Mouse (Mus musculus) limb, embryonic 10.5 days (tissue): ENCODE results near the gene Ifna12. TPM values are rescaled to one million over a fixed set of nuclear protein-coding genes. Genes with fewer than 3 reads are reported as not detected.
"Not testable (repeated sequence)": the region's sequence is repeated elsewhere in the genome, so short reads cannot be mapped to it uniquely, and the experiment has no call there.

ENCODE experiments used
- DNase-seq: peaks from one replicate; pipeline ENCODE4 v3.0.0-alpha.2; 2017; ENCODE audit warnings: low spot score
- H3K27ac ChIP-seq: fragments of 300-500 bp; sonication (generic); 2 replicates; pipeline ENCODE4 v1.5.1; 2016; ENCODE audit warnings: mild to moderate bottlenecking
- H3K27me3 ChIP-seq: fragments of 300-500 bp; sonication (generic); 2 replicates; pipeline ENCODE4 v1.6.1; 2016; ENCODE audit warnings: low read depth, mild to moderate bottlenecking; ENCODE audit not compliant: poor library complexity, severe bottlenecking
- H3K36me3 ChIP-seq: fragments of 300-500 bp; sonication (generic); 2 replicates; pipeline ENCODE4 v1.6.1; 2016; ENCODE audit warnings: mild to moderate bottlenecking, moderate library complexity
- H3K4me1 ChIP-seq: fragments of 300-500 bp; sonication (generic); 2 replicates; pipeline ENCODE4 v1.6.1; 2016
- H3K4me3 ChIP-seq: fragments of 300-500 bp; sonication (generic); 2 replicates; pipeline ENCODE4 v1.5.1; 2016; ENCODE audit warnings: mild to moderate bottlenecking, moderate library complexity
- H3K9me3 ChIP-seq: fragments of 300-500 bp; sonication (generic); replicated peaks from 2 replicates; pipeline ENCODE4 v1.6.1; 2016; ENCODE audit warnings: mild to moderate bottlenecking
- WGBS: fragments of 180-500 bp; shearing (Covaris S2); methylation state at CpG from one replicate; pipeline ENCODE4 v1.1.7; 2016; 5-methylcytosine and 5-hydroxymethylcytosine counted together
- polyA plus RNA-seq: library from polyadenylated mRNA; unstranded; fragments of >200 nt; fragmentation: Nextera tagmentation; extraction: Ambion mirVana; gene quantifications from 2 replicates; pipeline ENCODE4 v1.2.1, GENCODE M21; 2016

Ifna12 gene
- not detected in 2 replicates for polyA plus RNA-seq

GRCm38 (mm10) chr4:88603276-88603675 is at the start of gene Ifna12:
Gene Ifna12, minus strand, starts transcription at chr4:88603376.
- Histone ChIP-seq H3K27ac (no peak within 1 kb of the TSS), H3K27me3 (no peaks in the 10 kb centered on the region)

DNA sequence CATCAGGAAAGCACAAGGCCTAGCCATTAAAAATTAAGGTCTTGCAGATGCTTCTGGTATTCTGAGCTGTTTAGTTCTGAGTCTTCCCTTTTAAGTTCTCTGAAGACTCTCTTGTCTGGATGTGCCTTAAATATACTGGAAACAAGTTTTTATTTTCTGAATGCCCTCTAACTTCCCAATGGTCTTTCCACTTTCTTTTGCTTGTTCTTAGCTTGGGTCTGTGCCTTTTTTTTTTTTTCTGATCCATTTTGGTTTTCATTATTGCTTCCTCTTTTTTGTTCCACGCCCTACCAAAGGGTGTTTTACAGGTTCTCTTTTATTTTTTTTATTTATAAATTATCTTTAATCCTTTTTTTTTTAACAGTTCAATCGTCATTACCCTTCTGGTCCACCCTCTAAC is 41.2 kb upstream of the Ifna12 start, which contains the start of gene Ifna13:
TSS of gene Ifna13 (minus strand) at position 101 of the 400 bp plus-strand sequence.
- no peaks in the 10 kb centered on the region for H3K9me3 ChIP-seq
- no peaks in the 10 kb centered on the region for H3K36me3 ChIP-seq
- DNase-seq, result no peak
- H3K27ac ChIP-seq, result no peak within 1 kb of the TSS
- H3K4me1 ChIP-seq, result no peaks in the 10 kb centered on the region
- 69% methylated on average over 2 of the region's 2 CpGs for WGBS
- H3K27me3 ChIP-seq, result no peaks in the 10 kb centered on the region
- no peak within 1 kb of the TSS for H3K4me3 ChIP-seq

More at GRCm38 (mm10) chr4:88603276-88603675, at the start of gene Ifna12:
- H3K4me3 ChIP-seq, result no peak within 1 kb of the TSS
- H3K36me3 ChIP-seq, result no peaks in the 10 kb centered on the region
- no peaks in the 10 kb centered on the region for H3K9me3 ChIP-seq
- DNase-seq, result no peak
- H3K4me1 ChIP-seq, result no peaks in the 10 kb centered on the region

GRCm38 (mm10) chr4:88642526-88642925 is 39.4 kb upstream of the Ifna12 start:
- H3K4me3 ChIP-seq, result no peak overlapping the region
- H3K4me1 ChIP-seq, result no peaks in the 10 kb centered on the region
- WGBS, result 44% methylated on average over 2 of the region's 2 CpGs
- DNase-seq, result no peak
- H3K9me3 ChIP-seq, result no peaks in the 10 kb centered on the region
- no peaks in the 10 kb centered on the region for H3K27me3 ChIP-seq
- no peak overlapping the region for H3K27ac ChIP-seq
- H3K36me3 ChIP-seq, result no peaks in the 10 kb centered on the region

GRCm38 (mm10) chr4:88641077-88641831 is 38.1 kb upstream of the Ifna12 start:
- H3K4me3 ChIP-seq, result peak overlapping the region; percentile 35
- no peaks in the 10 kb centered on the region for H3K36me3 ChIP-seq
- no peaks in the 10 kb centered on the region for H3K27me3 ChIP-seq
- DNase-seq, result peak; percentile 99
- peak overlapping the region; percentile 62; the same call in 1 of the 2 replicates for H3K27ac ChIP-seq
- no peaks in the 10 kb centered on the region for H3K9me3 ChIP-seq
- WGBS, result 23% methylated on average over 11 of the region's 11 CpGs
- no peaks in the 10 kb centered on the region for H3K4me1 ChIP-seq

DNA sequence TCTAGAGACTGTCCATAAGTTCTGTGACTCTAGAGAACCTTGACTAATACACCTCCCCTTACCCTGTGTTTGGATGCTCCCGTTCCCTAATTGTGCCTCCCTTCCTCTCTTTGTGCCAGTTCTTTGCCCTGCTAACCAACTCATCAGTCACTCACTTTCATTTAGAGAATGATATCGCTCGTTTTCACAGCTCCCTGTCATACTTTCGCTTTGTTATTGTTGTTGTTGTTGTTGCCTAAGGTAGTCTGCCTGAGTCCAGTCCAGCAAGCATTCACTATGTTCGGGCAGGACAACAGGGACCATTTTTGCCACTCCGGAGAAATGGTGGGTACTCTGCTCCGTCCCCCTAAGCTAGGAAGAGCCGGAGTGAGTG is 37.5 kb upstream of the Ifna12 start:
- peak overlapping the region; percentile 62; the same call in 1 of the 2 replicates for H3K27ac ChIP-seq
- no peak for DNase-seq
- 82% methylated on average over 8 of the region's 8 CpGs for WGBS
- no peaks in the 10 kb centered on the region for H3K9me3 ChIP-seq
- no peaks in the 10 kb centered on the region for H3K4me1 ChIP-seq
- peak overlapping the region; percentile 35 for H3K4me3 ChIP-seq
- no peaks in the 10 kb centered on the region for H3K36me3 ChIP-seq
- no peaks in the 10 kb centered on the region for H3K27me3 ChIP-seq

DNA sequence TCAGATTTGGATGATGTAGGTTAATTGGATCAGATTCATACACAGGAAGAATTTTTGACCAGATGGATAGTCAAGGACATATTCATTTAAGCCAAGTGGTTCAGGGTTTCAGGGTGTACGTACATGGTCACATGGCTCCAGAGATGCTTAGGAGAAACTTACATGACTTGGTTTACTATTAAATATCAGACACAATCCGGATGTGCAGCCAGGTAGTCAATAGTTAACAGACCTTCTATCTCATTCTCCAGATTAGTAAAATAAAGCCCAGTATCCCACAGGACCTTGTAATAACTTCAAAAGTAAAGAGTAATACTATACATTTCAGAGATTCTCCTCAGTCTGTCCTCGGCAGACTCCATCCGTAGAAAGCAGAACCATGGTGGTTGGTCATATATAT is 31.1 kb upstream of the Ifna12 start, which contains the start of gene C87499:
TSS of gene C87499 (minus strand) at position 101 of the 400 bp plus-strand sequence.
- WGBS, result 93% methylated on average over 4 of the region's 4 CpGs
- no peak within 1 kb of the TSS for H3K4me3 ChIP-seq
- no peaks in the 10 kb centered on the region for H3K27me3 ChIP-seq
- H3K4me1 ChIP-seq, result no peaks in the 10 kb centered on the region
- H3K36me3 ChIP-seq, result no peaks in the 10 kb centered on the region
- no peak for DNase-seq
- no peak within 1 kb of the TSS for H3K27ac ChIP-seq
- H3K9me3 ChIP-seq, result no peaks in the 10 kb centered on the region

DNA sequence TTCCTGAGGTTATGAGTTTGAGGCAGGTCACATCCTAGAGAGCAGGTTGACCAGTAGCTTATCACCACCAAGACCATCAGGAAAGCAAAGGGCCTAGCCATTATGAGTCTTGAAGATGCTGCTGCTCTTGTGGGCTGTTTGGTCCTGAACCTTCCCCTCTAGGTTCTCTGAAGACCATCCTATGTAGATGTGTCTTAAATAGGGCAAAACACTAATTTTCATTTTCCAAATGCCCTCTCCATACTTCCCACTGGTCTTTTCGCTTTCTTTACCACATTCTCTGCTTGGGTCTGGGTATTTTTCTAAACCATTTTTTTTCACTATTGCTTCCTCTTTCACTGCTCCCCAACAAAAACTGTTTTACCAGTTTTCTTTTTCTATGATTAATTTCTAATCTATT is 10.9 kb downstream of the Ifna12 start, which contains the start of gene Ifna9:
TSS of gene Ifna9 (minus strand) at position 101 of the 400 bp plus-strand sequence.
- no peaks in the 10 kb centered on the region for H3K27me3 ChIP-seq
- H3K36me3 ChIP-seq, result no peaks in the 10 kb centered on the region
- no peaks in the 10 kb centered on the region for H3K4me1 ChIP-seq
- H3K9me3 ChIP-seq, result no peaks in the 10 kb centered on the region
- H3K4me3 ChIP-seq, result no peak within 1 kb of the TSS
- DNase-seq, result no peak
- no peak within 1 kb of the TSS for H3K27ac ChIP-seq
- WGBS, result 95% methylated on average over 1 of the region's 1 CpGs

DNA sequence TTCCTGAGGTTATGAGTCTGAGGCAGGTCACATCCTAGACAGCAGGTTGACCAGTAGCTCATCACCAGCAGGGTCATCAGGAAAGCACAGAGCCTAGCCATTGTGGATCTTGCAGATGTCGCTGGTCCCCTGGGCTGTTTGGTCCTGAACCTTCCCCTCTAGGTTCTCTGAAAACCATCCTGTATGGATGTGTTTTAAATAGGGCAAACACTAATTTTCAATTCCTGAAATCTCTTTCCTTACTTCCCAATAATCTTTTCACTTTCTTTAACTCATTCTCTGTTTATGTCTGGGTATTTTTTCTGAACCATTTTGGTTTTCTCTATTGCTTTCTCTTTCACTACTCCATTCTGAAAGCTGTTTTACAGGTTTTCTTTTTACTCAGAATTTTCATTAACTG is 31.5 kb downstream of the Ifna12 start, which contains the start of gene Ifna14:
TSS of gene Ifna14 (minus strand) at position 101 of the 400 bp plus-strand sequence.
- Histone ChIP-seq H3K27ac (no peak within 1 kb of the TSS), H3K27me3 (no peaks in the 10 kb centered on the region), H3K36me3 (no peaks in the 10 kb centered on the region), H3K9me3 (no peaks in the 10 kb centered on the region), H3K4me3 (no peak within 1 kb of the TSS), H3K4me1 (no peaks in the 10 kb centered on the region)
- 76% methylated on average over 1 of the region's 1 CpGs for WGBS
- no peak for DNase-seq

DNA sequence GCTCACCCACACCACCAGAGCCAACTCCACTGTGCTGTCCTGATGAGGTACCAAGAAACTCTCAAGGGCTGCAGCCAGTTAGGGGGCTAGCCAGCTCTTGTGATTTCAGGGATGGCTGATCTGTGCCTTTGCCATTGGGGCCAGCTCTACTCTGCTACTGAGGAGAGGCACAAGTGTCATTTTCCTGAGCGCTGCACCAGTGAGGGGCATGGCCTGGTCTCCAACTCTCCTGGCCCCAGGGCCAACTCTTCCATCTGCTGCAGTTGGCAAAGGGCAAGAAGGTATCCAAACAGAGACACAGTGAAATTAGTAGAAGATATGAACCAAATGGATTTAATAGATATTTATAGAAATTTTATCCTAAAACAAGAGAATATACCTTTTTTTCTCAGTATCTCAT is 41.4 kb downstream of the Ifna12 start:
- Histone ChIP-seq H3K4me1 (no peaks in the 10 kb centered on the region), H3K27me3 (no peaks in the 10 kb centered on the region), H3K27ac (no peak overlapping the region), H3K9me3 (no peaks in the 10 kb centered on the region), H3K4me3 (no peak overlapping the region), H3K36me3 (no peaks in the 10 kb centered on the region)
- WGBS, result 97% methylated on average over 1 of the region's 1 CpGs
- DNase-seq, result no peak

DNA sequence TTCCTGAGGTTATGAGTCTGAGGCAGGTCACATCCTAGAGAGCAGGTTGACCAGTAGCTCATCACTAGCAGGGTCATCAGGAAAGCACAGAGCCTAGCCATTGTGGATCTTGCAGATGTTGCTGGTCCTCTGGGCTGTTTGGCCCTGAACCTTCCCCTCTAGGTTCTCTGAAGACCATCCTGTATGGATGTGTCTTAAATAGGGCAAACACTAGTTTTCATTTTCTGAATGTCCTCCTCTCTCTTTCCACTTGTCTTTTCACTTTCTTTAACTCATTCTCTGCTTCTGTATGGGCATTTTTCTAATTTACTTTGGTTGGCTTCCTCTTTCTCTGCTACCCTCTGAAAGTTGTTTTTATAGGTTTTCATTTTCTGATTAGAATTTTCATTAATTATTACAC is 45.0 kb downstream of the Ifna12 start, which contains the start of gene Ifna15:
TSS of gene Ifna15 (minus strand) at position 101 of the 400 bp plus-strand sequence.
- not testable (repeated sequence) for H3K4me1 ChIP-seq, H3K36me3 ChIP-seq, H3K9me3 ChIP-seq, DNase-seq, H3K27me3 ChIP-seq, H3K4me3 ChIP-seq, H3K27ac ChIP-seq

Other genes starting within 250 kb of the Ifna12 start
- 2.1 and 2.5 TPM in 2 replicates for gene Hacd4, start 164.4 kb downstream of the Ifna12 start, polyA plus RNA-seq
- gene Ifnb1, start 80.6 kb downstream of the Ifna12 start, polyA plus RNA-seq, result not detected in 2 replicates
- gene Ifna15, start 45.1 kb downstream of the Ifna12 start, polyA plus RNA-seq, result not detected in 2 replicates
- not detected in 2 replicates for gene Ifna14, start 31.6 kb downstream of the Ifna12 start, polyA plus RNA-seq
- not detected in 2 replicates for gene Ifna9, start 11.0 kb downstream of the Ifna12 start, polyA plus RNA-seq
- not detected in 2 replicates for gene C87499, start 31.0 kb upstream of the Ifna12 start, polyA plus RNA-seq
- 0.24 TPM in 1 of 2 replicates, not detected in the other for gene Ifna13, start 41.1 kb upstream of the Ifna12 start, polyA plus RNA-seq
- gene Ifna16, start 73.5 kb upstream of the Ifna12 start, polyA plus RNA-seq, result not detected in 2 replicates
- not detected in 2 replicates for gene Ifna2, start 80.5 kb upstream of the Ifna12 start, polyA plus RNA-seq
- gene Ifnab, start 88.0 kb upstream of the Ifna12 start, polyA plus RNA-seq, result not detected in 2 replicates
- 1.1 and 1.5 TPM in 2 replicates for gene Gm26566, start 118.4 kb upstream of the Ifna12 start, polyA plus RNA-seq
- gene Klhl9, start 119.1 kb upstream of the Ifna12 start, polyA plus RNA-seq, result 82.7 and 106 TPM in 2 replicates
- gene Gm13271, start 151.5 kb upstream of the Ifna12 start, polyA plus RNA-seq, result 0.33 TPM in 1 of 2 replicates, not detected in the other
- 0.40 and 0.54 TPM in 2 replicates for gene Gm13283, start 156.7 kb upstream of the Ifna12 start, polyA plus RNA-seq
- 0.74 and 0.94 TPM in 2 replicates for gene Gm13290, start 170.5 kb upstream of the Ifna12 start, polyA plus RNA-seq
- not detected in 2 replicates for gene Gm13289, start 173.5 kb upstream of the Ifna12 start, polyA plus RNA-seq
- gene Gm13272, start 176.5 kb upstream of the Ifna12 start, polyA plus RNA-seq, result not detected in 2 replicates
- gene Ifnz, start 178.8 kb upstream of the Ifna12 start, polyA plus RNA-seq, result 0.16 and 0.39 TPM in 2 replicates
- not detected in 2 replicates for gene Gm13276, start 182.3 kb upstream of the Ifna12 start, polyA plus RNA-seq
- gene Gm13277, start 185.3 kb upstream of the Ifna12 start, polyA plus RNA-seq, result not detected in 2 replicates
- gene Gm13278, start 188.2 kb upstream of the Ifna12 start, polyA plus RNA-seq, result not detected in 2 replicates
- gene Gm13275, start 191.1 kb upstream of the Ifna12 start, polyA plus RNA-seq, result not detected in 2 replicates
- not detected in 2 replicates for gene Gm13279, start 194.0 kb upstream of the Ifna12 start, polyA plus RNA-seq
- 0.28 and 0.48 TPM in 2 replicates for gene Gm13285, start 196.3 kb upstream of the Ifna12 start, polyA plus RNA-seq
- gene Gm13287, start 199.9 kb upstream of the Ifna12 start, polyA plus RNA-seq, result not detected in 2 replicates
- 0.15 TPM in 1 of 2 replicates, not detected in the other for gene Gm13288, start 202.2 kb upstream of the Ifna12 start, polyA plus RNA-seq
- not detected in 2 replicates for gene Ifna7, start 212.9 kb upstream of the Ifna12 start, polyA plus RNA-seq
- gene Ifna11, start 216.6 kb upstream of the Ifna12 start, polyA plus RNA-seq, result not detected in 2 replicates
- gene Ifna6, start 224.0 kb upstream of the Ifna12 start, polyA plus RNA-seq, result not detected in 2 replicates
- gene Ifna5, start 232.1 kb upstream of the Ifna12 start, polyA plus RNA-seq, result not detected in 2 replicates
- not detected in 2 replicates for gene Ifna4, start 238.5 kb upstream of the Ifna12 start, polyA plus RNA-seq
- not detected in 2 replicates for gene Ifna1, start 246.7 kb upstream of the Ifna12 start, polyA plus RNA-seq